Mouse (Mus musculus) thymus, adult 2 months (tissue): Measurements from ENCODE around the gene Orc1. TPM values are rescaled to one million over a fixed set of nuclear protein-coding genes. Genes with fewer than 3 reads are reported as not detected.

Source experiments
- DNase-seq: peaks from one replicate; pipeline ENCODE4 v3.0.0; 2021
- H3K27ac ChIP-seq: fragments of 200-500 bp; 2 replicates; pipeline ENCODE4 v1.5.1; 2012; ENCODE audit warnings: low read length, control low read depth; ENCODE audit not compliant: control insufficient read depth, insufficient read depth
- H3K27me3 ChIP-seq: fragments of 200-500 bp; 2 replicates; pipeline ENCODE4 v1.6.1; 2012; ENCODE audit warnings: mild to moderate bottlenecking, low read length, moderate library complexity, mixed read lengths; ENCODE audit not compliant: control insufficient read depth, insufficient read depth
- H3K36me3 ChIP-seq: fragments of 200-500 bp; 2 replicates; pipeline ENCODE4 v1.6.1; 2012; ENCODE audit warnings: mild to moderate bottlenecking, low read length, moderate library complexity; ENCODE audit not compliant: control insufficient read depth, insufficient read depth
- H3K4me1 ChIP-seq: fragments of 200-500 bp; replicated peaks from 2 replicates; pipeline ENCODE4 v1.6.1; 2012; ENCODE audit warnings: low read length; ENCODE audit not compliant: control insufficient read depth, insufficient read depth
- H3K4me3 ChIP-seq: fragments of 200-500 bp; 2 replicates; pipeline ENCODE4 v1.5.1; 2012; ENCODE audit warnings: mild to moderate bottlenecking, low read length, control low read depth, moderate library complexity; ENCODE audit not compliant: control insufficient read depth, insufficient read depth
- CTCF ChIP-seq: fragments of 200-500 bp; IDR thresholded peaks from 2 replicates; pipeline ENCODE4 v1.5.1; 2012; ENCODE audit warnings: mild to moderate bottlenecking, control low read depth, low read length, moderate library complexity, borderline replicate concordance; ENCODE audit not compliant: control insufficient read depth, poor library complexity, insufficient read depth; ENCODE audit errors: extremely low read depth
- POLR2A ChIP-seq: fragments of 200-500 bp; IDR thresholded peaks from 2 replicates; pipeline ENCODE4 v1.6.1; 2012; ENCODE audit warnings: mild to moderate bottlenecking, low read length, control low read depth, moderate library complexity; ENCODE audit not compliant: control insufficient read depth, poor library complexity, insufficient read depth; ENCODE audit errors: extremely low read depth
- WGBS: fragments of 180-500 bp; shearing (Covaris S2); methylation state at CpG from one replicate; pipeline ENCODE4 v1.1.7; 2018; 5-methylcytosine and 5-hydroxymethylcytosine counted together
- polyA plus RNA-seq: library from polyadenylated mRNA; depleted of rRNA; stranded (reverse); fragments of >200 nt; gene quantifications from 2 replicates; pipeline ENCODE4 v1.2.3, GENCODE M21; 2012

Orc1 gene
- polyA plus RNA-seq, 1 experiment: 3.8 TPM

DNA sequence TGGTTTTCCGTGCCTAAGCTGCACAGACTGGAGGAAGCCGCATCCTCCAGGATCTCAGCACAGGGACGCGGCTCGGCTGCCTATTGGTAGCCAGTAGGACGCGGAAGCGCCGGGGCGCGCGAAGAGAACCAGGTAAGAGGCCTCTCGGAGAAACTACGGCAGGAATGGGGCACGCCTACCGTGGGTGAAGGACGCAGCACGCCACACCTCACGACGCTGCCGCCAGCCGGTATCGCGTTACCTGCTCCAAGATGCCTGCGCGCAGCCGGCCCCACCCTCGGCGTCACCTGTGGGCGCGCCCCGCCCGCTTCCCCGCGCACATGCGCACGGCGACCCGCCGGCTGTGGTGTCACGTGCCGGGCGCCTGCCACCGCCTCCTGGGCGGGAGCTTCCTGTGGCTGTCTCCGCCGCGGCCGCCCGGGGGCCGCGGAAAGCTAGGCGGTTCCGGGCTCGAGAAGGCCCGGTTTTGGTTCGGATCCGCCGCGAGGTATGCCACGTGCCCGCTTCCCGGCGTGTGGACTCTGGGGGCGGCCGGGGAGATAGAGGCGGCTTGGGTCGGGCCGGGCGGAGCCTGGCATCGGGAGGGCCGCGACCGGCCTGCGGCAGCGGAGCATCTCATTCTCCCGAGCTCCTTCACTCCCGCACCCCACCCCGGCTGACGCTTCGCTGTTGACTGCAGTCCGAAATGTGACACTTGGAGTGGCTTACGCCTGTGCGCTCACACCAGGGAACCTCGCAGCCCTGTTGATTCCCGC lies 40.5 kb downstream of the Orc1 start, which contains the start of gene Cc2d1b:
Cc2d1b (plus strand) TSS at position 354 of the 755 bp plus-strand sequence.
- TF ChIP-seq POLR2A: peak; percentile 83
- no peak; the same call in 1 of the 2 replicates for TF ChIP-seq CTCF

DNA sequence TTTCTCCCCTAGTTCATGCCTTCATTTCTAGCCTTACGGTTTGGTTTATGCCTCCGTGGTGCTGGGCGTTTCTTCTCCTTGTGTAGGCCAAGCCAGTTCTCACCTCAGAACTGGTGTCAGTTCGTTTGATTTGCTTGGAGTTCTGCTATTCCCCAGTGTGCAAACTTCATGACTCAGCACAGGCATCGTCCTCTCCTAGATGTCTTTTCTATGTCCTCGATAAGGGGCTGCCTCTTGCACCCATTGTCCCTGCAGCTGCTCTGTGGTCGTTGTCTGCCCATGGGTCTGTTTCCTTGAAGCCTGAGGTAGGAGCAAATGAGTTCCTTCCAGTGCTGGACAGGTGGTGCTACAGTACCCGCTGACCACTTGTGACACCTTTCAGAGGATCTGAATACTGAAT lies 41.3 kb downstream of the Orc1 start:
- TF ChIP-seq CTCF (no peak), POLR2A (no peak)
- H3K36me3 ChIP-seq: peaks cover 12% of the 10 kb centered on the region
- H3K4me1 ChIP-seq: peaks cover 10% of the 10 kb centered on the region
- no peak overlapping the region for H3K27ac ChIP-seq
- peak overlapping the region; percentile 69; the same call in 1 of the 2 replicates for H3K4me3 ChIP-seq
- 14% methylated on average over 8 of the region's 8 CpGs for WGBS
- no peaks in the 10 kb centered on the region for H3K27me3 ChIP-seq
- no peak for DNase-seq

More for the DNA sequence above, 40.5 kb downstream of the Orc1 start, which contains the start of gene Cc2d1b:
- Histone ChIP-seq H3K36me3 (peaks cover 5% of the 10 kb centered on the region), H3K4me1 (peaks cover 10% of the 10 kb centered on the region), H3K27ac (0 out of 2 replicates have a peak within 1 kb of the TSS, but pooled peaks have one; percentile 6), H3K4me3 (peak within 1 kb of the TSS; percentile 69), H3K27me3 (no peaks in the 10 kb centered on the region)
- WGBS: under 1% methylated on average over 86 of the region's 86 CpGs
- DNase-seq: peak; percentile 89

DNA sequence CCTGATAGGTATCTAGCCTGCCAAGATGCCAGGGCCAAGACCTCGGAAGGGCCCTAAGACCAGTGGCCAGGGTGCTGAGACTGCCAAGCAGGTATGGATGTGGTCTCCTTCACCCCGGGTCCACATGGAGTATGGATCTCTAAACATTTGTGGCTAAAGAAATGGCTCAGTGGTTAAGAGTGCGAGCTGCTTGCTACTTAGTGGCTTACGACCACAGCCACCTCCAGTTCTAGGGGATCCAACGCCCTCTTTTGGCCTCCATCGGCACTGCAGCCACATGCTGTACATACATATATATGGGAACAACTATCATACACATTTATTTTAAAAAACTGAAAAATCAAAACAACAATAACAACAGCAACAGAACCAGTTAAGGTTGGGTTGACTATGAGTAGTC lies 42.3 kb downstream of the Orc1 start:
- WGBS: 95% methylated on average over 6 of the region's 6 CpGs
- H3K27ac ChIP-seq: no peak overlapping the region
- H3K27me3 ChIP-seq: no peaks in the 10 kb centered on the region
- H3K4me3 ChIP-seq: no peak overlapping the region
- H3K4me1 ChIP-seq: peaks cover 10% of the 10 kb centered on the region
- TF ChIP-seq CTCF: no peak
- TF ChIP-seq POLR2A: no peak
- peak; percentile 12 for DNase-seq
- H3K36me3 ChIP-seq: peaks cover 22% of the 10 kb centered on the region

DNA sequence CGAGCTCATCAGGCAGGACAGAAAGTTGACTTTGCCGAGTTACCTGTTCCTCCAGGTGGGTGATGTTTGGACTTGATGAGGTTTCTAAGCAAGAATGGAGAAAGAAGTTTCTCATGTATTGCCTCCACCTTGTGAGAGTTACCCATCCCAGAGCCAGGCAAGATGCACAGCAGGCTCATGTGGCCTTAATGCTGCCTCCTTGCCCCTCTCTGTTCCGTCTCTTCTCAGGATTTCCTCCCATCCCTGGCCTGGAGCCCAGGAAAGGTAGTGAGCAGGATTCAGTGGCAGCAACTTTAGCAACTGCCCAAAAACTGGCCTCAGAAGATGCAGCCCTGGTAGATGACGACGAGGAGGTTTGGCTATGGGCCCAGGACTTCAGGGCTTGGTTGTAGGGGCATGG lies 47.8 kb downstream of the Orc1 start:
- TF ChIP-seq POLR2A: no peak
- TF ChIP-seq CTCF: no peak
- Histone ChIP-seq H3K27me3 (no peaks in the 10 kb centered on the region), H3K36me3 (peaks cover 76% of the 10 kb centered on the region), H3K4me3 (no peak overlapping the region), H3K4me1 (no peaks in the 10 kb centered on the region), H3K27ac (no peak overlapping the region)
- 97% methylated on average over 5 of the region's 5 CpGs for WGBS
- DNase-seq: no peak

DNA sequence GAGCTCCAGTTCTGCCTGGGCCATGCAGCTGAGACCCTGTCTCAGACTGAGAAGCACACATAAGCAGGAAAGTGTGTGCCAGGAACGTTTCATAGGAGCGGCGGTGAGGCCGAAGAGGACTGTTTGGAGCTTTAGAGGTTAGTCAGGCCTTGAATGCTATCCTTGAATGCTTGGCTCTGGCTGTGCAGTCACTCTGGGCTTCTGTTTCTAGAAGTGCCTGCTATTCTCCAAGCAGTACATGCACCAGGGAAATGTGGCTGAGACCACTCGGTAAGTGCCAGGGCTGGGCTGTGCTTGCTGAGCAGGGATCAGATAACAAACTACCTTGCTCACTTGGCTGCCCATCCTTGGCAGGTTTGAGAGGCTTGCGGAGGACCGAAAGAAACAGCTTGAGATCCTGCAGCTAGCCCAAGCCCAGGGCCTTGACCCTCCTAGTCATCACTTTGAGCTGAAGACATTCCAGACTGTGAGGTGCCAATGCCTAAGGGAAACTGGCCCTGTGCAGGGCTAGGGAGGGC lies 50.2 kb downstream of the Orc1 start:
- no peaks in the 10 kb centered on the region for H3K27me3 ChIP-seq
- H3K4me1 ChIP-seq: no peaks in the 10 kb centered on the region
- WGBS: 95% methylated on average over 7 of the region's 7 CpGs
- no peak overlapping the region for H3K4me3 ChIP-seq
- no peak for DNase-seq
- no peak overlapping the region for H3K27ac ChIP-seq
- TF ChIP-seq POLR2A (no peak), CTCF (no peak)
- peaks cover 88% of the 10 kb centered on the region for H3K36me3 ChIP-seq

DNA sequence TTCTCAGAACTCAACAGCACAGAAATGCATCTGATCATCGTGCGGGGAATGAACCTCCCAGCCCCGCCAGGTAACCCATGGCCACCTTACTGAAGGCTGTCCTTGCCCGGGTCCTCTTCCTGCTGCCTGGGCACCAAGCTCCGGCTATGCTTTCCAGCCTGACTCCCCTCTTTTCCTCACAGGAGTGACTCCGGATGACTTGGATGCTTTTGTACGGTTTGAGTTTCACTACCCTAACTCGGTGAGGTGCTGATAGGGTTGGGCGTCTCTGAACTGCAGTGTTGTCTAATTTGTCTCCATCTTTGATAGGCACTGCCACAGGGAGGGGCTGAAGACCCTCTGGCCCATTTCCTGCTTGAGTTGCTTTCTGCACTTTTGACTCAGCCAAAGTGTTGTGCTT lies 50.9 kb downstream of the Orc1 start:
- TF ChIP-seq POLR2A: no peak
- no peak for TF ChIP-seq CTCF
- H3K4me1 ChIP-seq: no peaks in the 10 kb centered on the region
- no peak overlapping the region for H3K27ac ChIP-seq
- 96% methylated on average over 9 of the region's 9 CpGs for WGBS
- peaks cover 82% of the 10 kb centered on the region for H3K36me3 ChIP-seq
- no peak for DNase-seq
- H3K4me3 ChIP-seq: no peak overlapping the region
- H3K27me3 ChIP-seq: no peaks in the 10 kb centered on the region
